Mouse (Mus musculus): ENCODE data around the gene Fbxl8. TPM values are rescaled to one million over a fixed set of nuclear protein-coding genes. Genes with fewer than 3 reads are reported as not detected.

Fbxl8 gene
- 14.3 and 16.9 TPM in 2 replicates for polyA plus RNA-seq (2012; rRNA removed)

DNA sequence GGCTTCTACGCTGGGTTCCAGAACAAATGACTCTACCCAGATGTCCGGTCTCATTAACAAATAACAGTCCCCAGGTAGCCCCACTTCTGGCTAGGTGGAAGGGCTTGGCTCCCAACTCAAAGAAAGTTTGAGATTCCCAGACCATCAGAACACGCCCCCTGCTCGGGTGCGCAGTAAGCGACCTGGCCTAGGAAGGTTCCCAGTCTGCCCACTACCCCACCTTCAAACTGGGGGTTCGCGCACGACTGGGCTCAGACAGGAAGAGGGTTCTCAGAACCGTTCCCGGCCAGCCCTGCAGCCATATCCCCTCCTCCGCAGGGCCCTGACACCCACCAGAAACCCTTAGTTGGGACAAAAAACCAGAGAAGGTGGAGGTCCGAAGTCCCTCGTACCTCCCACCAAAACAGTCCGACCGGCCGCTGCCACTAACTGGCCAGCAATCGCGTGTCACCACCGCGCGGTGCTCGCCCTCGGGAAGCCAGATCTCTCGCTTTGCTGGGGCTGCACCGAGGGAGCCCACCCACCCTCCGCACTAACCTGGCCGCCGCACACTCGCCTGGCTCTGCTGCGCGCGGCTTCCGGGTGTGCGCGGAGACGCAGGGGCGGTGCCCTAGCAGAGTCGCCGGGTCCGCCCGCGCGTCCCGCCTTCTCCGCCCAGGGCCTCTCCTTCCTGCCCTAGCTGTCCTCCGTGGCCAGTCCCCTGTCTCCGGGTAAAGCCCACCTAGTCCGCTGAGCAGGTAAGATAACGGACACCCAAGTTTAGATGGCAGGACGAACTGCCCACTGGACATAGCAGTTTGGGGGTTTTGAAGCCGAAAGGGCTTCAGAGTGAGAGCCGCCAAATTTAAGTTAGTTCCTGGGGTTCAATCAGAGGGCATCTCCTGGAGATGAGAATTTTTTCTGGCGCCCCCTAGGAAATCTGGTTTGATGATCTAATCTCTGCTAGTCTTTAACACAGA is at the start of gene Fbxl8, which contains the start of gene Tradd:
Gene Fbxl8, plus strand, starts transcription at position 625 of the 959 bp plus-strand sequence.
Gene Tradd, minus strand, starts transcription at position 586 of the 959 bp plus-strand sequence.

DNA sequence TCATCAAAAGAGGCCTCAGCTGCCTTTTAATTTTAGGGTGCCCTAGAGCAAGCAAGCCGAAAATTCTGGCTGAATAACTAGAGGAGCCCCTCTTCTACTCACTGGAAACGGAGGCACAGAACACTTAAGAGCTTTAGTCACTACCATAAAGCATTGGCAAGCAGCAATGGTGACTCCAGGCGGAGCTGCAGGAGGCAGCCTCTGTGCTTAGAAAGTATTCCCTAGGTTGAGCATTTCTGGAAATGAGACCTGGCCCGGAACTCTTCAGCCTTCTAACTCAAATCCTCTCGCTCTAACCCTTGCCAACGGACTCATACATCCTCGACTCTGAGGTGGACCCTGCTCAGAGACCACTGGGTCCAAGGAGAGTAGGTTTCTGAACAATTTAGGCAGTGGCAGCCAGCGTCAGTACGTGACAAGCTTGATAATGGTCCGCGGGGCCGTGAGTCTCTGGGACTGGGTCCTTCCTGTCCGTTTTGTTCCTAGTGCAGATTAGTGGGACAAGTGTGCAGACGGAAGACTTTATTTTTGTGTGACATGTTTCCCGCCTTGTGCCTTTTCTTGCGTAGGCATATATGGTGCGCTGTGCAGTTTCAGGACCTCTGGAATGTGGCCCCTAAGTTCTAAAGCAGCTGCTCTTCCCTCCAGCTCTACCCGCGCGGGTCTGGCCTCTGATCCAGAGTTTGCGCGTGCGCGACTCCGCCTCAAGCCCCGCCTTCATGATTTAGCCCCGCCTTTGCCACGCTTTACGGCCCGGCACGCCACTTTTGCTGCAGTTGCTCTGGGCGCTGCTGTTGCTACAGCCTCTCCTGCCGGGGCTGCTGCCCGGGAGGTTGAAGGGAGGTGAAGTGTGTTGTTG is 39.8 kb upstream of the Fbxl8 start, which contains the start of gene D230025D16Rik:
Gene D230025D16Rik, plus strand, starts transcription at position 733 of the 859 bp plus-strand sequence.

DNA sequence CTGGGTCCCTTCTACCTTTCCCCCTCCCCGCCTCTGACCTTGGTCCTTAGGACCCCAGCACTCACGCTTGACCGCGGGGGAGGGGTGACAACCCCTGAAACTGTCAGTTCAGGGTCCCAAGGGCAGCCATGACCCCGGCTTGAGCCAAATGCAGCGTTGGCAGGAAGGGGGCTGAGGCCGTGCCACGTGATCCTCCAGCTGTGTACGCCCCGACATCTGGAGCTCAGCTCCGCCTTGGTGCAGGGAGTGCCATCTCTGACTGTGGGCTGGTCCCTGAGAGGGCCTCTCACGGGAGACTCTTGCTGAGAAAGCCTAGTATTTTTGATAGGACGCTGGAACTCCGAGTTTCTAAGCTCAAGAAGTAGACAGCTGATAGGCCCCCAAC is 9.5 kb upstream of the Fbxl8 start, which contains the start of gene B3gnt9:
Gene B3gnt9, minus strand, starts transcription at position 188 of the 385 bp plus-strand sequence.

GRCm38 (mm10) chr8:105269461-105269947 is 5.1 kb downstream of the Fbxl8 start, which contains the start of gene Hsf4:
Hsf4 (plus strand) TSS chr8:105269801.

DNA sequence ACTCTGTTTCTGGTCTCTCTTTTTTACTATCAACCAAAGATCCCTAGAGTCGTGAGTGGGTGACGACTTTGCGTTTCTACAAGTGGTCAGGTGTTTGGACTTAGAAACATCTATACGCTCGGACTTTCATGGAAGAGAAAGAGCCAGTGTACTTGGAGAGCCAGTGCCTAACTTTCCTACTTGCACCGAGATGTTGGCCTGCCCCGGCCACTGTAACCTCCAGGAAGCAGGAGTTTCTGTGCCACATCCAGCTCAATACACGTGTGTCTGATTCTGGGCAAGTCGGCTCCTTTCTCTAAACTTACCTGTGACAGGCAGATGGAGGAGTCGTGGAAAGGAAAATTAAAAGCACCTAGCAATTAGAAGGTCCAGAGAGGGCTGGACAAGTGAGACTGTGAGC is 11.4 kb downstream of the Fbxl8 start, which contains the start of gene Nol3:
Gene Nol3, plus strand, starts transcription at position 301 of the 400 bp plus-strand sequence.

GRCm38 (mm10) chr8:105289805-105290460 is 25.5 kb downstream of the Fbxl8 start, which contains the start of gene 4931428F04Rik:
4931428F04Rik (minus strand) TSS chr8:105289864.

DNA sequence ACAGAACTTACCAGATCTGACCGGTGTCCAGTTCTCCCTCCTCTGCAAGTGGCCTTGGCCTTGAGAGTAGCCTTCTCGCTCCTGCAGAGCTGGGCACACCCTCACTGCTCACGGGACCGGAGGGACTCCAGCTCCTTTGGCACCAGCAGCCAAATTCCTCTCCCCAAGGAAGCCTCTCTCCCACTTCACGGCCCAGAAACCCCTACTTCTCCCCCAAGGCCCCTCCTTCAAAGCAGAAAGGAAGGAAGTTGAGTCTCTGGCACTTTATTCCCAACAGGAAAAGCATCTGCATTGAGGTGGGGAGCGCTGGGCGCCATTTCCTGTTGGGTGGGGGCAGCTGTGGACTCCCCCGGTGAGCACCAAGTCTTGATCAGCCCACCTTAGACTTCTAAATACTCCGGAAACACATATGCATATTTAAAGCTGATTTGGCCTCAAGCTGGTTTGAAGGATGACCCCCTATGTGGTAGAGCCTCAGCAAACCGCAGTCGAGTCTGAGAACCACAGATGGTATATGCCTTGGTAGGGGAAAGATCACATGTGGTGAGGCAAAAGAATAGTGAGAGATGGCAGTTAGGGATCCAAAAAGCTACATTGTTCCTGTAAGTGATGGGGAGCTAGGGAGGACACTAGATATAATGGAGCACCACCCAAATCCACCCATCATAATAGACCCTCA is 31.6 kb downstream of the Fbxl8 start, which contains the start of gene Exoc3l:
Gene Exoc3l, minus strand, starts transcription at position 207 of the 679 bp plus-strand sequence.

DNA sequence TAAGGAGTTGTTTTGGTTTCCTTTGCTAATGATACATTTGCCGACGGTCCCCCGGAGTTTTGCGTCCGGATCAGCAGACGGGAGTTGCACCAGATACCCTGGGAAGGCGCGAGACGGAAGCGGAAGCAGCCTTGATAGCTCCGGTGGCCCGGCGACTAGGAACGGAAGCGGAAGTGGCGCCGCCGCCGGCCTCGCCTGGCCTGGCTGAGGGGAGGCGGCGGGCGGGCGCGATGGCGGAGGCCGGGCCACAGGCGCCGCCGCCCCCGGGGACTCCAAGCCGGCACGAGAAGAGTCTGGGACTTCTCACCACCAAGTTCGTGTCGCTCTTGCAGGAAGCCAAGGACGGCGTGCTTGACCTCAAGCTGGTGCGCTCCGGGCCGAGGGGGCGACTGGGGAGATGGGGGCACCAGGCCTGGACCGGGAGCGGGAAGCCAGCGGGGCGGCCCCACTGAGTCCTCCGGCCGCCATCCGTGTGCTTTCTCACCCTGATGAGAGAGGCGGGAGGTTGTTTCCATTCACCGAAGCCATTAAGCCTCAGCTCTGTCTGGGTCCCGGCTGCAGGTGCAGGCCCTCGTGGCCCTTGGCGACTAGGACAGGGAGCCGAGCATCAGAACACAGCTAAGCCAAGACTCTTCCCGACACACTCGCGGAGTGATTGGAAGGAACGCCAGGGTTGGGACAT is 33.2 kb downstream of the Fbxl8 start, which contains the start of gene E2f4:
Gene E2f4, plus strand, starts transcription at position 153 of the 682 bp plus-strand sequence.

DNA sequence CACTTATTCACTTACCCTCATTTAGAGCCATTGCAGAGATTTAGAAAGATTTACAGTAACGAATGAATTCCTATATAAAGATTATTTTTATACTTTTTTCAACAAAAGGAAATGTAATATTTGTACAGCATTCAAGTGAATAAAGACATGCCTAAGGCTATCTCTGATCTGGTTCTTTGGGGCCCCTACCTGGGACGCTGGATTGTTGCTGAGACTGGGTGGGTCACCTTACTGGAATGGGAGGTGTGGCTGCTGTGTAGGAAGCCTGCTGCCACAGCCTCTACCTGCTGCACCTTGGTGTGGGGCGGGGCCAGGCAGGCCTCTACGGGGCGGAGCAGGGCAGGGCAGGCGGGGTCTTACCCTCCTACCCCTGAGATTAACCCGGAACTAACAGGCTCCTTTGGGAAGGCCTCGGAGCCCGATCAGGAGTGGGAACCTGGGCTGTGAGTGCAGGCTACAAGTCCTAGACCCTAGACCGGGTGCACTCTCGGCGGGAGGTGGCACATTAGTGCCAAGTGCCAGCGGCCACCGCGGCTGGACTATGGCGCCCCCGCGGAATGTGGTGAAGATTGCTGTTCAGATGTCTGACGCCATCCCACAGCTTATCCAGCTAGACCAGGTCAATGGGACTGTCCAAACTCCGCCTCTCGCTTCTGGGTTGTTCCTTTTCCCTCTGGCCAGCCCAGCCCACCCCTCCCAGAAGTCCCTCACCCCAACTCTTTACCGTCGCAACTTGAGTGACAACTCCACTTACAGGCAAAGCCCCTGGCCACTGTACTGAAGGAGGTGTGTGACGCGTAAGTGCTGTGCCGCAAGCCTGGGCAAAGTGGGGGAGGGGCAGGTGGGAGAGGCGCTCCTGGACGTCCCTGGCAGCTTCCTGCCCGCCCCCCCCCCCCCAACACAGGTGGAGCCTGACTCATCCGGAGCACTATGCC is 41.0 kb downstream of the Fbxl8 start, which contains the start of gene Elmo3:
Gene Elmo3, plus strand, starts transcription at position 391 of the 935 bp plus-strand sequence.

Other genes with a start within 250 kb of the Fbxl8 start
- 0.15 and 0.67 TPM in 2 replicates for gene Ces3a, start 216.0 kb upstream of the Fbxl8 start, polyA plus RNA-seq (2012; rRNA removed)
- gene Ces3b, start 180.9 kb upstream of the Fbxl8 start, polyA plus RNA-seq (2012; rRNA removed) = 0.15 and 0.81 TPM in 2 replicates
- not detected in 2 replicates for gene Ces4a, start 132.8 kb upstream of the Fbxl8 start, polyA plus RNA-seq (2012; rRNA removed)
- 10.4 and 10.6 TPM in 2 replicates for gene Cbfb, start 94.0 kb upstream of the Fbxl8 start, polyA plus RNA-seq (2012; rRNA removed)
- 32.2 and 33.0 TPM in 2 replicates for gene D230025D16Rik, start 39.5 kb upstream of the Fbxl8 start, polyA plus RNA-seq (2012; rRNA removed)
- 49.7 and 92.5 TPM in 2 replicates for gene B3gnt9, start 9.5 kb upstream of the Fbxl8 start, polyA plus RNA-seq (2012; rRNA removed)
- 24.8 and 29.8 TPM in 2 replicates for gene Tradd, start within 50 bp of the Fbxl8 start, polyA plus RNA-seq (2012; rRNA removed)
- gene Hsf4, start 5.2 kb downstream of the Fbxl8 start, polyA plus RNA-seq (2012; rRNA removed) = 2.3 and 2.4 TPM in 2 replicates
- gene Nol3, start 11.5 kb downstream of the Fbxl8 start, polyA plus RNA-seq (2012; rRNA removed) = 2.5 and 3.0 TPM in 2 replicates
- gene 4931428F04Rik, start 25.2 kb downstream of the Fbxl8 start, polyA plus RNA-seq (2012; rRNA removed) = 16.1 and 18.2 TPM in 2 replicates
- 67.0 and 69.6 TPM in 2 replicates for gene Exoc3l, start 31.5 kb downstream of the Fbxl8 start, polyA plus RNA-seq (2012; rRNA removed)
- gene E2f4, start 33.0 kb downstream of the Fbxl8 start, polyA plus RNA-seq (2012; rRNA removed) = 160 and 176 TPM in 2 replicates
- 30.6 and 31.0 TPM in 2 replicates for gene Elmo3, start 41.0 kb downstream of the Fbxl8 start, polyA plus RNA-seq (2012; rRNA removed)
- gene Lrrc29, start 61.6 kb downstream of the Fbxl8 start, polyA plus RNA-seq (2012; rRNA removed) = 8.0 and 9.1 TPM in 2 replicates
- 106 and 112 TPM in 2 replicates for gene Tmem208, start 61.7 kb downstream of the Fbxl8 start, polyA plus RNA-seq (2012; rRNA removed)
- 22.3 TPM in 2 replicates for gene Fhod1, start 83.3 kb downstream of the Fbxl8 start, polyA plus RNA-seq (2012; rRNA removed)
- 6.2 and 6.8 TPM in 2 replicates for gene Slc9a5, start 84.2 kb downstream of the Fbxl8 start, polyA plus RNA-seq (2012; rRNA removed)
- 61.3 and 98.2 TPM in 2 replicates for gene Plekhg4, start 108.6 kb downstream of the Fbxl8 start, polyA plus RNA-seq (2012; rRNA removed)
- gene Kctd19, start 148.9 kb downstream of the Fbxl8 start, polyA plus RNA-seq (2012; rRNA removed) = 0.06 and 0.08 TPM in 2 replicates
- gene Lrrc36, start 148.9 kb downstream of the Fbxl8 start, polyA plus RNA-seq (2012; rRNA removed) = 4.7 TPM in 2 replicates
- 157 and 231 TPM in 2 replicates for gene Tppp3, start 206.9 kb downstream of the Fbxl8 start, polyA plus RNA-seq (2012; rRNA removed)
- 132 TPM in 2 replicates for gene Zdhhc1, start 232.3 kb downstream of the Fbxl8 start, polyA plus RNA-seq (2012; rRNA removed)